Mouse (Mus musculus): ENCODE measurements around the gene Phlpp2. TPM values are rescaled to one million over a fixed set of nuclear protein-coding genes. Genes with fewer than 3 reads are reported as not detected.

Phlpp2 gene
- polyA plus RNA-seq, 1 experiment from 2014 or later: 2.6 TPM

DNA sequence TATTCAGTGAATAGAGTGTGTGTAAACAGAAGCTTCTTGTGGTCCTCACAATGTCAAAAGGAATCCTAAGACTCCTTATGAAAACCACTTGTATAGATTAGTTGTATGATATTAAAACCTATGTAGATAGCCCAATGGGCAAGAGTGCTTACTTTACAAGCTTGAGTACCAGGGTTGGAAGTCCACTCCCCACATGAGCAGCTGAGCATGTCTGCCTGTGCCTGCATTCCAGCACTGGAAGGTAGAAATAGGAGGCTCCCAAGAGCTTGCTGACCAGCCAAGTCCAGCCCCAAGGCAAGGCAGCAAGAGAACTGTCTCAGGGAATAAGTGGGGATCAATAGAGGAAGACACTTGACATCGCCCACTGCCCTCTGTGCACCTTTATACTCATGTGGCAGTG, 26.3 kb downstream of the Phlpp2 start:
- Histone ChIP-seq H3K27me3 (ENCODE audit: insufficient read depth, low read length) (no peaks in the 10 kb centered on the region), H3K4me1 (ENCODE audit: insufficient read depth, low read length) (no peaks in the 10 kb centered on the region), H3K9me3 (ENCODE audit: low read length) (no peaks in the 10 kb centered on the region; the same call in 1 of the 2 replicates), H3K27ac (ENCODE audit: low read length) (no peak overlapping the region), H3K9ac (replicated peaks; ENCODE audit: low read length) (no peak overlapping the region), H3K36me3 (ENCODE audit: insufficient read depth, low read length) (peaks cover 9% of the 10 kb centered on the region; the same call in 1 of the 2 replicates), H3K4me3 (ENCODE audit: low read length) (no peak overlapping the region), H3K4me2 (replicated peaks; ENCODE audit: low read depth, low read length) (no peak overlapping the region)
- no peak for ATAC-seq (ENCODE audit: low FRiP score, low TSS enrichment)
- WGBS: 93% methylated on average over 1 of the region's 1 CpGs

DNA sequence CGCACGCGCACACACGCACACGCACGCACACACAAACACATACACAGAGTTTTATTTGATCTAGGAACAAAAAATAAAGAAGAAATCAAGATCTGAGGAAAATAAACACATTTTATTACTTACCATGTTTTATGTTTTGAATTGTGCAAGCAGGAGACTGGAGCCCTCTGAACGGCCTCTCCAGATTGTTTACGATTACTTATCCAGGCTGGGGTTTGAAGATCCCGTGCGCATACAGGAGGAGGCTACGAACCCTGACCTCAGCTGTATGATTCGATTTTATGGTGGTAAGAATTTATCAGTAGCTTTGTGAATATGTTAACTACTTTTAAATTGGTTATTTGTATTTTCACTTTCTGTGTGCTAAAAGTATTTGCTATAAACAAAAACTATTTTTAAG, 27.0 kb downstream of the Phlpp2 start:
- ATAC-seq (ENCODE audit: low FRiP score, low TSS enrichment): no peak
- H3K27me3 ChIP-seq (ENCODE audit: insufficient read depth, low read length): no peaks in the 10 kb centered on the region
- no peak overlapping the region for H3K27ac ChIP-seq (ENCODE audit: low read length)
- H3K4me2 ChIP-seq (replicated peaks; ENCODE audit: low read depth, low read length): no peak overlapping the region
- H3K9me3 ChIP-seq (ENCODE audit: low read length): no peaks in the 10 kb centered on the region; the same call in 1 of the 2 replicates
- no peaks in the 10 kb centered on the region for H3K4me1 ChIP-seq (ENCODE audit: insufficient read depth, low read length)
- H3K9ac ChIP-seq (replicated peaks; ENCODE audit: low read length): no peak overlapping the region
- peaks cover 9% of the 10 kb centered on the region; the same call in 1 of the 2 replicates for H3K36me3 ChIP-seq (ENCODE audit: insufficient read depth, low read length)
- no peak overlapping the region for H3K4me3 ChIP-seq (ENCODE audit: low read length)
- 69% methylated on average over 12 of the region's 12 CpGs for WGBS

DNA sequence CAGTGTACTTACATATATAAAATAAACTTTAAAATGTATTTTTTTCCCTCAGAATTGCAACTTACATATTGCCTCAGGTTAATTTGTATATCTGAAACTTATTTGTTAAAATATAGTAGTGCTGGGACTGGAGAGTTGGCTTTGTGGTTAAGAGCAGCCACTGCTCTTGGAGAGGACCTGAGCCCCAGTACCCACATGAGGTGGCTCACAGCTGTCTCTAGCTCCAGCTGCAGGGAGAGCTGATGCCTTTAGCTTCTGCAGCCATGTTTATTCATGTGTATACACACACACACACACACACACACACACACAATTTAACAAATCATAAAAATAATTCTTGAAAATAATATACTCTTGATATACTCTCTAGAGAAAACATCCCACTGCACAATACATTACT, 34.0 kb downstream of the Phlpp2 start:
- Histone ChIP-seq H3K4me3 (ENCODE audit: low read length) (no peak overlapping the region), H3K4me1 (ENCODE audit: insufficient read depth, low read length) (no peaks in the 10 kb centered on the region), H3K4me2 (replicated peaks; ENCODE audit: low read depth, low read length) (no peak overlapping the region), H3K36me3 (ENCODE audit: insufficient read depth, low read length) (0 out of 2 replicates have a peak, but pooled peaks cover 7% of the 10 kb centered on the region), H3K27ac (ENCODE audit: low read length) (no peak overlapping the region), H3K27me3 (ENCODE audit: insufficient read depth, low read length) (no peaks in the 10 kb centered on the region), H3K9me3 (ENCODE audit: low read length) (no peaks in the 10 kb centered on the region), H3K9ac (replicated peaks; ENCODE audit: low read length) (no peak overlapping the region)
- no peak for ATAC-seq (ENCODE audit: low FRiP score, low TSS enrichment)

DNA sequence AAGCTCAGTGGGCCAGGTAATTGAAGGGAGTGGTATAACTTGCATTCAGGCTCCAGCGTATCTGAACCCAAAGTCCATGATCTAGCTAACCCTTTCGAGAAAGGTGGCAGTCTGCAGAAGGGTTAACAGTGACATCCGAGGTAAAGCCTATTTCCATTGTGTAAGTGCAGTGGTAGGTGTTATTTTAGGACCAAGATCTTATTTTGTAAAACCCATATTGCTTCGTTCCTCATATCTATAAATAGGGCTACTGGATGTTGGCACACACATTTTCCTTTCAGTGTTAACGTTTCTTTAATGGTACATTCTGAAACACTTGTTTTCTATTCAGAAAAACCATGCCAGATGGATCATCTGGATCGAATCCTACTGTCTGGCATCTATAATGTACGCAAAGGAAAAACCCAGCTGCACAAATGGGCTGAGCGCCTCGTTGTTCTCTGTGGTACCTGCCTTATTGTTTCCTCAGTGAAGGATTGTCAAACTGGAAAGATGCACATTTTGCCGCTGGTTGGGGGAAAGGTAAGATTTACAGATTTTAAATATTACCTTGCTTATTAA, 35.6 kb downstream of the Phlpp2 start:
- Histone ChIP-seq H3K27me3 (ENCODE audit: insufficient read depth, low read length) (no peaks in the 10 kb centered on the region), H3K27ac (ENCODE audit: low read length) (no peak overlapping the region), H3K4me3 (ENCODE audit: low read length) (no peak overlapping the region), H3K9ac (replicated peaks; ENCODE audit: low read length) (no peak overlapping the region), H3K4me1 (ENCODE audit: insufficient read depth, low read length) (no peaks in the 10 kb centered on the region), H3K36me3 (ENCODE audit: insufficient read depth, low read length) (peaks cover 17% of the 10 kb centered on the region; the same call in 1 of the 2 replicates), H3K9me3 (ENCODE audit: low read length) (no peaks in the 10 kb centered on the region), H3K4me2 (replicated peaks; ENCODE audit: low read depth, low read length) (no peak overlapping the region)
- 91% methylated on average over 10 of the region's 10 CpGs for WGBS
- no peak for ATAC-seq (ENCODE audit: low FRiP score, low TSS enrichment)

DNA sequence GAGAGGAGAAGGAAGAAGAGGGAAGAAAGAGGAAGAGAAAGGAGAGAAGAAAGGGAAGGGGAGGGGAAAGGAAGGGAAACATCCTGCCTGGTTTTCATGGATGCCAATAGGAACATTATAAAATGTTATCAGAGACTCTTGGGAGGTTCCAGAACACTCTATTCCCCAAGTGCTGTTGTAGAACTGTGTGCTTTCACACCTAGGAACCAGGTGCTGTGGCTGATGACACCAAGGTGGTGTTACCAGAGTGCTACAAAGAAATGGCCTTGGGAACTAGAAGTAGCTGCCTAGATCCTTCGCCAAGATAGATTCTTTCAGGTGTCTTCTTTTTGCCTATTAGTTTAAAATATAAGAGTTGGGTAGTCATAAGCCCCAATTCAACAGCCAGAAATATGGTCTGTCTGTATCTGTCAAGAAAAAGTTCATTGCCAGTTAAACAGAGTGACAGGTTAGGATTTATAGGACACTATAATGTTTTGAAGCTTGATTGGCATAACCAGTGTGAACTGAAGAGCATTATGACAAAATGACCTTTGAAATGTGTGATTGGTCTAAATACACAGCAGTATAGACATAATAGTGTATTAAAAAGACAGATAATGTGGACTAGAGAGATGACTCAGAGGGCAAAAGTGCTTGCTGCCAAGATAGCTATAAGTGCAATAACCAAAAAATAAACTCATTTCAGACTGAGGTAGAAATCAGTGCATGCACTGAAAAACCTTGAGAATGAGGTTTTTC, 36.8 kb downstream of the Phlpp2 start:
- no peak overlapping the region for H3K4me3 ChIP-seq (ENCODE audit: low read length)
- H3K36me3 ChIP-seq (ENCODE audit: insufficient read depth, low read length): peaks cover 27% of the 10 kb centered on the region; the same call in 1 of the 2 replicates
- H3K4me2 ChIP-seq (replicated peaks; ENCODE audit: low read depth, low read length): no peak overlapping the region
- H3K27ac ChIP-seq (ENCODE audit: low read length): no peak overlapping the region
- no peaks in the 10 kb centered on the region for H3K27me3 ChIP-seq (ENCODE audit: insufficient read depth, low read length)
- ATAC-seq (ENCODE audit: low FRiP score, low TSS enrichment): no peak
- H3K9me3 ChIP-seq (ENCODE audit: low read length): no peaks in the 10 kb centered on the region
- 87% methylated on average over 1 of the region's 1 CpGs for WGBS
- no peaks in the 10 kb centered on the region for H3K4me1 ChIP-seq (ENCODE audit: insufficient read depth, low read length)
- no peak overlapping the region for H3K9ac ChIP-seq (replicated peaks; ENCODE audit: low read length)

DNA sequence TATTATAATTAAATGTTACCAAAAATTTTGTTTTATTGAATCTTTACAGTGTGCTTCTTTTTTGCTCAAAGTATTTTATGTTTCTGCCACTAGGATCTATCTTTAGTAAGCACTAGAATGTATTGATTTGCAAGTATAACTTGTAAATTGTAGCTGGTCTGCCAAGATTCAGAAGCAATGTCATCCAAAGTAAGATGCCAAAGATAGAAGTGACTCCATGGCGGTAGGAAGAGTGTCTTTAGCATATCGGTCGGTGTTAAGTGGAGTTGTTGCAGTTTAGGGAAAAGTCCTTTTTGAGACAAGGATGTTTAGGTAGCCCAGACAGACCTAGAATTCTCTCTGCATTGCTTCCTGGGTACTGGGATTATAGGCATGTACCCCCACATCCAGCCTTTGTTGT, 38.6 kb downstream of the Phlpp2 start:
- Histone ChIP-seq H3K27me3 (ENCODE audit: insufficient read depth, low read length) (no peaks in the 10 kb centered on the region), H3K4me1 (ENCODE audit: insufficient read depth, low read length) (no peaks in the 10 kb centered on the region), H3K9me3 (ENCODE audit: low read length) (no peaks in the 10 kb centered on the region), H3K36me3 (ENCODE audit: insufficient read depth, low read length) (peaks cover 31% of the 10 kb centered on the region; the same call in 1 of the 2 replicates), H3K9ac (replicated peaks; ENCODE audit: low read length) (no peak overlapping the region), H3K4me3 (ENCODE audit: low read length) (no peak overlapping the region), H3K4me2 (replicated peaks; ENCODE audit: low read depth, low read length) (no peak overlapping the region), H3K27ac (ENCODE audit: low read length) (no peak overlapping the region)
- 92% methylated on average over 3 of the region's 3 CpGs for WGBS
- no peak for ATAC-seq (ENCODE audit: low FRiP score, low TSS enrichment)

DNA sequence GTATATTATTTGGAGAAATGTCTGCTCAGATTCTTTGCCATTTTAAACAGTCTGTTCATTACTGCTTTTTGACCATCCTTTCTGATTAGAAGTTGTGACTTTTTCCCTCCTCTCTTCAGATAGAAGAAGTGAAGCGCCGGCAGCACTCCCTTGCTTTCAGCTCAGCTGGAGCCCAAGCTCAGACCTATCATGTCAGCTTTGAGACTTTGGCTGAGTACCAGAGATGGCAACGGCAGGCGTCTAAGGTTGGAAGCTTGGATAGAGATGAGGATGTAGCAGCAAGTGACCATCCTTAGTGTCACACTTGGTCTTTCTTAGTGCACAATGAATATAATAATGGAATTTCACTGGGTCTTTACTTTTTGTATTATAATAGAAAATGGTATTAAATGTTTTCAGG, 39.0 kb downstream of the Phlpp2 start:
- ATAC-seq (ENCODE audit: low FRiP score, low TSS enrichment): no peak
- Histone ChIP-seq H3K27me3 (ENCODE audit: insufficient read depth, low read length) (no peaks in the 10 kb centered on the region), H3K9ac (replicated peaks; ENCODE audit: low read length) (no peak overlapping the region), H3K4me3 (ENCODE audit: low read length) (no peak overlapping the region), H3K27ac (ENCODE audit: low read length) (no peak overlapping the region), H3K9me3 (ENCODE audit: low read length) (no peaks in the 10 kb centered on the region), H3K36me3 (ENCODE audit: insufficient read depth, low read length) (peaks cover 35% of the 10 kb centered on the region; the same call in 1 of the 2 replicates), H3K4me2 (replicated peaks; ENCODE audit: low read depth, low read length) (no peak overlapping the region), H3K4me1 (ENCODE audit: insufficient read depth, low read length) (no peaks in the 10 kb centered on the region)
- 99% methylated on average over 4 of the region's 4 CpGs for WGBS

DNA sequence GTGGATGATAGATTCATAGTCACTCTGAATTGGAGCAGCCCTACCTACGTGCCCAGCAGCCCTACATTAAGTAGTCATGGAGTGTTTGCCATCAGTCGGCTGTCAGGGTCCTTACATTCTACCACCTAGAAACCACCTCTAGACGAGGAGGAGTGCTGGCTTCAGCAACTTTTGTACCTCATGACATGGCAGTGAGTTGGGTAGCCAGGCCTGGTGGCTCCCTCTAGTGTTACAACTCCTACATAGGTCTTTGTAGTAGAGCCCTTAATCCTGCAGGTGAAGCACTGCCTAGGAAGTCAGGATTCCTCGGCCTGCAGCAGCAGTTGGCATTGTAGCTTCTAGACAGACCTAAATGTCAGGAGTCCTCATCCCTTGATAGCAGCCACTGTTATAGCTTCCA, 48.9 kb downstream of the Phlpp2 start:
- ATAC-seq (ENCODE audit: low FRiP score, low TSS enrichment): no peak
- H3K4me2 ChIP-seq (replicated peaks; ENCODE audit: low read depth, low read length): no peak overlapping the region
- H3K4me1 ChIP-seq (ENCODE audit: insufficient read depth, low read length): no peaks in the 10 kb centered on the region
- H3K36me3 ChIP-seq (ENCODE audit: insufficient read depth, low read length): peaks cover 10% of the 10 kb centered on the region; the same call in 1 of the 2 replicates
- H3K4me3 ChIP-seq (ENCODE audit: low read length): no peak overlapping the region
- H3K27ac ChIP-seq (ENCODE audit: low read length): no peak overlapping the region
- 52% methylated on average over 4 of the region's 4 CpGs for WGBS
- H3K9ac ChIP-seq (replicated peaks; ENCODE audit: low read length): no peak overlapping the region
- no peaks in the 10 kb centered on the region for H3K9me3 ChIP-seq (ENCODE audit: low read length)
- no peaks in the 10 kb centered on the region for H3K27me3 ChIP-seq (ENCODE audit: insufficient read depth, low read length)

DNA sequence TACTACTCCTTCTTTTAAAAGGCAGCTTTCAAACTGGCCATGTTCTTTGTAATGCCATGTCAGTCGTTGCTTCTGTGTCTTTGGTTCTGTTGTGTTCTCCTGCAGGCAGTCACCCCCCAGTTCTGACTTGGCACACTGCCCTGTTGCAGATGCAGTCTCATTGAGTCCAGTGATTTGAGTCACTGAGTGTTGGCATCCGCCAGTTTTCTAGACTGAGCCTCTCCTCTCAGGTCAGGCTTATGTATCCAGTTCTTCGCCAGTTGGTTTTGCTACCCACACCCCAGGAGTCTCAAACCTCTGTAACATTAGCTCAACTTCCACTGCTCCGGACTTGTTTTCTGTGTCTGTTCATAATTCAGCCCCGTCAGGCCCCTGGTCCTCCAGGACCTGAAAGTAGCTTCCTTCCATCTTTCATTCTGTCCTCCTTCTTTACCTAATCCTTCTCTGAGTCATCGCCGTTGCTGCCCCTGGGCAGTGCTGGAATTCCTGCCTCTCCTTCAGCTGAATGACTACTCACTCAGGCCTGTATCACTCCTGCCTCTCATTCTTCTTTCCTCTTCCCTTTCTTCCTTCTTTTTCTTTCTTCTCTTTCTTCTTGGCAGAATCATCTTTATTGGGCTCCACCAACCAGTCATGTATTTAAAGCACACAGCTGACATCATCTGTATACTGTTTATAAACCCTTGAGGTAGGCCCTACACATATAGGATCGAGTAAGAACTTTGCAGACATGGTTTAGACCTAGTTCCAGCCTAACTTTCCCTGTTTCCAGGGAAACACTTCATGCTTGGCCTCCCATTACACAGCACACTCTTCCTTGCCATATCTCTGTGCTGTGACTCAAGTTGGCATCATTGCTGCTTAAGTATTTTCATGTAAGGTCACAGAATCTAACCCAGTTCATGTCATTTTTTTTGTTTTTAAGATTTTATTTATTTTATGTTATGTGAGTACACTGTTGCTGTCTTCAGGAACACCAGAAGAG, 52.4 kb downstream of the Phlpp2 start:
- no peak overlapping the region for H3K27ac ChIP-seq (ENCODE audit: low read length)

More for the DNA sequence above, 52.4 kb downstream of the Phlpp2 start:
- peaks cover 10% of the 10 kb centered on the region for H3K36me3 ChIP-seq (ENCODE audit: insufficient read depth, low read length)
- WGBS: 68% methylated on average over 8 of the region's 8 CpGs
- ATAC-seq (ENCODE audit: low FRiP score, low TSS enrichment): no peak
- no peak overlapping the region for H3K9ac ChIP-seq (replicated peaks; ENCODE audit: low read length)
- H3K4me1 ChIP-seq (ENCODE audit: insufficient read depth, low read length): no peaks in the 10 kb centered on the region
- H3K9me3 ChIP-seq (ENCODE audit: low read length): no peaks in the 10 kb centered on the region
- H3K4me3 ChIP-seq (ENCODE audit: low read length): no peak overlapping the region
- H3K4me2 ChIP-seq (replicated peaks; ENCODE audit: low read depth, low read length): no peak overlapping the region
- no peaks in the 10 kb centered on the region for H3K27me3 ChIP-seq (ENCODE audit: insufficient read depth, low read length)

Data from kidney, embryonic 16.5 days (tissue).